Mouse (Mus musculus) effector memory CD4-positive, alpha-beta T cell, adult 7 months (primary cell): Measurements from ENCODE around the gene Mtap. TPM values are rescaled to one million over a fixed set of nuclear protein-coding genes. Genes with fewer than 3 reads are reported as not detected.

Experiments used
- polyA plus RNA-seq: library from polyadenylated mRNA; unstranded; fragments of 100-300 nt; shearing (Covaris generic); gene quantifications from one replicate; pipeline ENCODE4 v1.2.1, GENCODE M21; 2017

Gene Mtap
- 74.8 TPM for polyA plus RNA-seq

GRCm38 (mm10) chr4:89136906-89137541 is at the start of gene Mtap:
TSS of gene Mtap (plus strand) at chr4:89137122.

Other genes starting within 250 kb of the Mtap start
- gene Cdkn2a, start 157.5 kb downstream of the Mtap start, polyA plus RNA-seq = 1.3 TPM
- 10.5 TPM for gene Cdkn2b, start 173.9 kb downstream of the Mtap start, polyA plus RNA-seq